Mouse (Mus musculus) adrenal gland, adult 18-20 months (tissue): ENCODE measurements around the gene Rbm39. TPM values are rescaled to one million over a fixed set of nuclear protein-coding genes. Genes with fewer than 3 reads are reported as not detected.
"Not testable (repeated sequence)": the region's sequence is repeated elsewhere in the genome, so short reads cannot be mapped to it uniquely, and the experiment has no call there.

Experiments
- DNase-seq, 2 experiments: peaks; one replicate each; pipeline ENCODE4 v3.0.0; 2021 to 2022; ENCODE audit warnings: low spot score in 2 of 2
- total RNA-seq, 2 experiments: library from RNA; stranded (reverse); gene quantifications; 1 replicate in 1 of 2; 2 replicates in 1 of 2; pipeline ENCODE4 v1.2.3; 2021

Rbm39 gene
- total RNA-seq, 2 experiments from 2014 or later: 283 to 382 TPM

DNA sequence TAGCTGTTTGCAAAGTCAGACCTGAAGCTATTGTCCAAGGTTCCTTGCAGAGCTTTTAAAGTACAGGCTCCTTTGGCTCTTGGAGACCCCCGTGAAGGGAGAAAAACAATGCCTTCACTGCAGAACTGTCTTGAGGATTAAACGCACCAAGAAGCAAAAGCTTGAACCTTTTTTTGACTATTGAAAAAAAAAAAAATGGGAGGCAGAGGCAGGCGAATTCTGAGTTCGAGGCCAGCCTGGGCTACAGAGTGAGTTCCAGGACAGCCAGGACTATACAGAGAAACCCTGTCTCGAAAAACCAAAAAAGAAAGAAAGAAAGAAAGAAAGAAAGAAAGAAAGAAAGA is 68.0 kb downstream of the Rbm39 start:
- DNase-seq: not testable (repeated sequence)

DNA sequence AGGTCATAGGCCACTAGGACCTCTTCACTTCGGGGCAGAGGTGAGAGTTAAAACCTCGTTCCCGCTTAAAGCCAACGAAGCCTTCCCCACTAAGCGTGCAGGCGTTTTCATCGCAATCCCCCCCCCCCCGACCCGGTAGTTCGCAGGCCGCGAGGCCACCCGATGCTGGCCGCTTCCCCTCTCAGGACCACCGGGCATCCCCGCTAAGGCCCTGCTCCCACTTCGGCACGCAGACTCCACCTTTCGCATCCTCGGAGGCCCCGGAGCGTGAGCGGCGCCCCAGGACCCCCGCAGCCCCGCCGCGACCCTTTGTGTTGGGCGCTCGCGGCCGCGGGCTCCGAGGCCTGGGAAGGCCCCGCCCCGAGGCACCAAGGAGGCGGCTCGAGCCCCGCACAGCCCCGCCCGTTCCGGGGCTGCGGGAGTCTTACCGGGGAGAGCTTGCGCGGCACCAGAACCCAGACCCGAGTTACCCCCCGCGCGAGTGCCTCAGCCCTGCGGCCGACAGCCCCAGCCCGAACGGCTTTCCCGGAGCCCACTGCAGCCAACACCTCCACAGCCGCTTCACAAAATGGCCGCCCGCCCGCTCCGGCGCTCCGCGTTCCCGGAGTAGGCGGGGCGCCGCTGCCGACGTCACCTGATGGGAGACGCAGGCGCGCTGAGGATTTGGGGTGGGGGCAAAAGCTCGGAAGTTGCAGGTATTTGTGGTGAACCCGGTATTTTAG is 68.5 kb downstream of the Rbm39 start, which contains the start of the genes Cpne1 and Rbm12:
Gene Cpne1 (minus strand): TSS at position 608 of the 722 bp plus-strand sequence.
Gene Rbm12 (minus strand): TSS at position 621 of the 722 bp plus-strand sequence.
- peak; percentile 93 to 94 for DNase-seq

DNA sequence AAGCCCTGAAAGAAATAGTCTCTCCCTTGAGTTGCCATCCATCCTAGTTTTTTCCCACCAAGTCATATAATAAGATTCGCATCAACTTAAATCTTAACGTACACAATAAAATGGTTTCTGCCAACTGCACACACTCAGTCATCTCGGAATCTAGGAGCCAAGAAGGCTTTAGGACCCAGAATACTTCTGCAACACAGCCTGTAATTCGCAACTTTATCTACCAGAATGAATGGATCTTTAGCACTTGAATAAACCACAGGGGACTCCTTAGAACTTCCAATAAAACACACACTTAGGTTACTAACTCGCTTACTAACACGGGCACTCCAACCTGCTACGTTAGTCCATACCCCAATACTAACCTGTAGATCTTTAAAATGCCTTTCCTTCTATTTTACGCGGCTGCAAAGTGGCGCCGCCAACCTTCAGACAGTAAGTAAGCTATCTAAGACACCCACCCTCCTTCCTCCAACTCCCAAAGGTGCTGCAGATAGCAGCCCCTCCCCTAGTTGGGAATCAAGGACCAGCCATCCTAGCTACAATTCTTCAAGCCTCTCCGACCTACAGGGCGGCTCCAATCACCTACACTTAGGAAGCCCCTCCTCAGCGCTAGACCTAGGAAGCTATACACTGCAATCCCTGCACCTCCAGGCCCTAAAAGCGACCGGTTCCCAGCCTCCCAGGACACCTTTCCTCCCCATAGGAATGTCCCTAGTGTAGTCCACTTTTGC is 69.2 kb downstream of the Rbm39 start:
- peak in 1 of 2 experiments; percentile 14 for DNase-seq

Other genes with a start within 250 kb of the Rbm39 start
- gene Uqcc1, start 249.9 kb downstream of the Rbm39 start, total RNA-seq: 100 to 1,000 TPM; 122 to 139 TPM
- gene Gm15557, start 239.5 kb downstream of the Rbm39 start, total RNA-seq: not detected
- under 1 TPM in 1 of 2 experiments, not detected in 1; 0.38 TPM for gene Gdf5, start 234.9 kb downstream of the Rbm39 start, total RNA-seq
- 10 to 100 TPM in 1 of 2 experiments, 1 to 10 TPM in 1; 9.9 to 10.7 TPM for gene Cep250, start 223.8 kb downstream of the Rbm39 start, total RNA-seq
- 1 to 10 TPM; 1.2 to 2.0 TPM for gene 6430550D23Rik, start 172.3 kb downstream of the Rbm39 start, total RNA-seq
- 100 to 1,000 TPM; 215 to 227 TPM for gene Ergic3, start 172.2 kb downstream of the Rbm39 start, total RNA-seq
- not detected for gene Fer1l4, start 127.3 kb downstream of the Rbm39 start, total RNA-seq
- 1 to 10 TPM; 4.2 to 9.3 TPM for gene Spag4, start 115.1 kb downstream of the Rbm39 start, total RNA-seq
- gene Cpne1, start 68.3 kb downstream of the Rbm39 start, total RNA-seq: 10 to 100 TPM; 36.1 to 37.2 TPM
- 10 to 100 TPM; 22.1 to 29.7 TPM for gene Rbm12, start 68.3 kb downstream of the Rbm39 start, total RNA-seq
- gene Gm28036, start 53.1 kb downstream of the Rbm39 start, total RNA-seq: 10 to 100 TPM; 25.4 to 28.6 TPM
- 100 to 1,000 TPM; 346 to 350 TPM for gene Romo1, start 36.2 kb downstream of the Rbm39 start, total RNA-seq
- 10 to 100 TPM; 80.4 to 90.4 TPM for gene Nfs1, start 36.1 kb downstream of the Rbm39 start, total RNA-seq
- gene Phf20, start 16.2 kb upstream of the Rbm39 start, total RNA-seq: 10 to 100 TPM; 32.3 to 42.2 TPM
- gene Cnbd2, start 132.1 kb upstream of the Rbm39 start, total RNA-seq: 1 to 10 TPM; 2.3 to 3.5 TPM
- 100 to 1,000 TPM; 102 to 113 TPM for gene Scand1, start 132.5 kb upstream of the Rbm39 start, total RNA-seq
- gene Epb41l1, start 240.7 kb upstream of the Rbm39 start, total RNA-seq: 10 to 100 TPM; 67.0 to 75.9 TPM